Mouse (Mus musculus) hindbrain, embryonic 13.5 days (tissue): ENCODE measurements at regions not wholly inside any gene's neighbourhood (a gene's known extent, or its start where the extent isn't known, plus 50 kb on each side); places are given as distances from the start of the nearest gene placed in this dataset.
"Not testable (repeated sequence)": the region's sequence is repeated elsewhere in the genome, so short reads cannot be mapped to it uniquely, and the experiment has no call there.

Source experiments
- ATAC-seq: fragments of 200-750 bp; cut with Nextera tagmentation; 2 replicates; pipeline ENCODE4 v1.8.0; 2017; ENCODE audit warnings: moderate TSS enrichment; ENCODE audit not compliant: low FRiP score
- H3K27ac ChIP-seq: fragments of 300-500 bp; sonication (generic); 2 replicates; pipeline ENCODE4 v1.5.1; 2015; ENCODE audit warnings: inconsistent platforms, mild to moderate bottlenecking, moderate library complexity
- H3K27me3 ChIP-seq: fragments of 300-500 bp; sonication (generic); 2 replicates; pipeline ENCODE4 v1.6.1; 2015; ENCODE audit warnings: mild to moderate bottlenecking, inconsistent platforms
- H3K36me3 ChIP-seq: fragments of 300-500 bp; sonication (generic); 2 replicates; pipeline ENCODE4 v1.6.1; 2015; ENCODE audit warnings: mild to moderate bottlenecking, inconsistent platforms
- H3K4me1 ChIP-seq: fragments of 300-500 bp; sonication (generic); replicated peaks from 2 replicates; pipeline ENCODE4 v1.6.1; 2015; ENCODE audit warnings: inconsistent platforms
- H3K4me2 ChIP-seq: fragments of 300-500 bp; sonication (generic); 2 replicates; pipeline ENCODE4 v1.6.1; 2015; ENCODE audit warnings: inconsistent platforms, mild to moderate bottlenecking, moderate library complexity
- H3K4me3 ChIP-seq: fragments of 300-500 bp; sonication (generic); 2 replicates; pipeline ENCODE4 v1.5.1; 2015; ENCODE audit warnings: mild to moderate bottlenecking, inconsistent platforms
- H3K9ac ChIP-seq: fragments of 300-500 bp; sonication (generic); 2 replicates; pipeline ENCODE4 v1.6.1; 2015; ENCODE audit warnings: mild to moderate bottlenecking, inconsistent platforms
- H3K9me3 ChIP-seq: fragments of 300-500 bp; sonication (generic); 2 replicates; pipeline ENCODE4 v1.6.1; 2016; ENCODE audit warnings: inconsistent platforms
- WGBS: fragments of 180-500 bp; shearing (Covaris S2); methylation state at CpG from one replicate; pipeline ENCODE4 v1.1.7; 2015; 5-methylcytosine and 5-hydroxymethylcytosine counted together

DNA sequence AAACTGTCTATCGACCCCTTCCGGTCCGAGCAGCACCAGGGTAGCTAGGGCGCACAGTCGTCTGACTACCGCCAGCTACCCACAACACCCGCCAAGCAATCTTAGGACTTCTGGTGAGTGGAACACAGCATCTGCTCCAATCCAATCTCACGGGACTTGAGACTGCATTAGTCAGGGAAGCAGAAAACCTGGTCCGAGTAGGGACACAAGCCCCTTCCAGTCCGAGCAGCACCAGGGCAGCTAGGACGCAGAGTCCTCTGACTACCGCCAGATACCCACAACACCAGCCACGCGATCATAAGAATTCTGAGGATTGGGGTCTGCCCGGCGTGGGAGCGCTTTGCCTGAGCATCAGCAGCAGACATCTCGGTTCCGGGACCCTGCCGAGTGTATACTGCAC is 79.6 kb downstream of the Gm10715 start:
- H3K27me3 ChIP-seq, H3K9ac ChIP-seq, H3K4me3 ChIP-seq, ATAC-seq, H3K4me2 ChIP-seq, H3K4me1 ChIP-seq, H3K36me3 ChIP-seq, H3K27ac ChIP-seq: not testable (repeated sequence)
- WGBS, result 90% methylated on average over 20 of the region's 20 CpGs
- peaks cover 31% of the 10 kb centered on the region for H3K9me3 ChIP-seq

DNA sequence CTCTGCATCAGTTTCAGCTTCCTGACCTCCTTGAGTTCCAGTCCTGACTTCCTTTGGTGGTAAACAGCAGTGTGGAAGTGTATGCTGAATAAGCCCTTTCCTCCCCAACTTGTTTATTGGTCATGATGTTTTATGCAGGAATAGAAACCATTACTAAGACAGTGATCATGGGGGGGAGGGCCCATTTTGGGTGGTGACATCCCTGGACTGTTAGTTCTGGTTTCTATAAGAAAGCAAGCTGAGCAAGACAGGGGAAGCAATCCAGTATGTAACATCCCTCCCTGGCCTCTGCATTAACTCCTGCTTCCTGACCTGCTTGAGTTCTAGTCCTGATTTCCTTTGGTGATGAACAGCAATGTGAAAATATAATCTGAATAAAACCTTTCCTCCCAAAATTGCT is 124.5 kb downstream of the Gm10715 start:
- H3K9me3 ChIP-seq, result peaks cover 50% of the 10 kb centered on the region
- H3K27ac ChIP-seq, result no peak overlapping the region
- no peaks in the 10 kb centered on the region for H3K4me1 ChIP-seq
- H3K36me3 ChIP-seq, result no peaks in the 10 kb centered on the region
- H3K9ac ChIP-seq, result no peak overlapping the region
- H3K4me3 ChIP-seq, result no peak overlapping the region
- ATAC-seq, result no peak
- no peaks in the 10 kb centered on the region for H3K27me3 ChIP-seq
- no peak overlapping the region for H3K4me2 ChIP-seq

DNA sequence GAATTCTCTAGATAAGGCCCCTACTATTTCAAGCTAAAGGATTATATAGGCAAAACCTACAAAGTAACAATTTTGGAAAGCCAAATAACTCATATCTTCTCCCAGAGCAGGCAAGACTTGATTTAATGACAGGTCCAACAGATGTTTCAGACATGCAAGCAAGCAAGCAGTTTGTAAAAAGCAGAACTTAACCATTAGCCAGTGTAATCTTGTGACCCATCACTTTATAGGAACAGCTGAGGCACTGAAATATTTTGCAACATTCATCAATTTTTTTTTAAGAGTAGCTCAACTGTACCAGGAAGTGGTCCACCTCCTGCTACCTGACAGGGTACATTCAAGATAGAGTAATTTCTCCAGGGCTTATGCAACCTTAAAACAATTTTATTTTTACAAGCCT is 147.7 kb downstream of the Gm10715 start:
- Histone ChIP-seq H3K27me3 (no peaks in the 10 kb centered on the region), H3K36me3 (no peaks in the 10 kb centered on the region), H3K27ac (no peak overlapping the region), H3K4me3 (no peak overlapping the region), H3K9ac (no peak overlapping the region), H3K4me1 (no peaks in the 10 kb centered on the region), H3K4me2 (no peak overlapping the region), H3K9me3 (peaks cover 51% of the 10 kb centered on the region)
- ATAC-seq, result no peak

DNA sequence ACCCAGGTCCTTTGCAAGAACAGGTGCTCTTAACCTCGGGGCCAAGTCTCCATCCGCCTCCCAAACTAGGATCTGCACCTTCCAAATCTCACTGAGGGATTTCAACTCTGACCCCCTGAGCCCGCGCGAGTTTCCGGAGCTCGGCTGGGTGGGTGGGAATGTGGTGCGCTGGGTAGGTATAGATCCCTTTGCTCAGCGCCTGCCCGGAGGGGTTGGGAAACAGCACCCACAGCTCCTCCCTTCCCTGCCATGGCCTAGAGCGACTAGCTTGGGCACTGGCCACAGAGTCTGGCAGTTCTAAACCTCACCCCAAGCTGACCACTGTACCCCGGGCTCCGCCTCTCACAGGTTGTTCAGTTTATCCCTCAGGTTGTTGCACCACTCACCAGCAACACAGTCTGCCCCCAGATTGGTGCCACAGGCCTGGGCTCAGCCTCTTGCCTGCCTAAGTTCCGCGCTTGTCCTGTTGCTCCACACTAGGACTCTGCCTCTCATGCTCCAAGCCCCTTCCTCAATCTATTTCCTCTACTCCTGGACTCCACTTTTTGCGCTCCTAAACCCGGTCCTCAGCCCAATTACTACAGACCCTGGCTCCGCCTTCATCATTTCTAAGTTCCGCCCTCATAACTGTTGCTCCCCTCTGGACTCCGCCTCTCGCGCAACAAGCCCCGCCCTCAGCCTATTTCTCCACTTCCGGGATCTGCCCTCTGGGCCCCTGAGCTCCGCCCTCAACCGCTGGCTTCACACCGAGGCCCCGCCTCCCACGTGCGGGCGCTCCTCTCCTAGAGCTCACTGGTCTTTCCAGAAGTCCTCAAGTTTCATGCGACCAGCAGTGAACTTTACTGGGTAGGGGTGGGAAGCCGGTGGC is 135.6 kb upstream of the Alkbh8 start:
- peaks cover 22% of the 10 kb centered on the region for H3K9me3 ChIP-seq
- no peak; the same call in 1 of the 2 replicates for ATAC-seq
- 40% methylated on average over 33 of the region's 33 CpGs for WGBS

DNA sequence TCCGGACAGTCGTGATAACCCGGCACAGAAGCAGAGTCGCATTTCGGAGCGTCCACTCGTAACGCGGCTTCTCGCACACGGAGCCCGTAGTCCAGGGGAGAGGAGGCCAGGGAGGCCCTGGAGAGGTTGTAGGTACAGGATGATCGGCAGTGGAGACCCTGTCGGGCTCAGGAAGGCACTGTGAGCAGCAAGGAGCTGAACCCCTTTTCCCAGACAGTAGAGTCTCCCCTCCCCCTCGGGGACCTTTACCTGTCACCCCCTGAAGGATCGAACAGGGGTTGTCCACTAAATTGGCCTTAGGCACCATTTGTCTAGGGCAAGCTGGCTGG is 135.0 kb upstream of the Alkbh8 start:
- peaks cover 22% of the 10 kb centered on the region for H3K9me3 ChIP-seq
- not testable (repeated sequence) for H3K36me3 ChIP-seq, H3K9ac ChIP-seq, H3K4me3 ChIP-seq, ATAC-seq, H3K27me3 ChIP-seq, H3K4me2 ChIP-seq, H3K27ac ChIP-seq, H3K4me1 ChIP-seq
- 61% methylated on average over 16 of the region's 16 CpGs for WGBS

More for the DNA sequence above, 135.6 kb upstream of the Alkbh8 start:
- H3K27ac ChIP-seq, result no peak overlapping the region
- no peaks in the 10 kb centered on the region for H3K36me3 ChIP-seq
- H3K4me3 ChIP-seq, result no peak overlapping the region
- H3K4me2 ChIP-seq, result no peak overlapping the region
- no peak overlapping the region for H3K9ac ChIP-seq
- H3K4me1 ChIP-seq, result no peaks in the 10 kb centered on the region
- H3K27me3 ChIP-seq, result no peaks in the 10 kb centered on the region

DNA sequence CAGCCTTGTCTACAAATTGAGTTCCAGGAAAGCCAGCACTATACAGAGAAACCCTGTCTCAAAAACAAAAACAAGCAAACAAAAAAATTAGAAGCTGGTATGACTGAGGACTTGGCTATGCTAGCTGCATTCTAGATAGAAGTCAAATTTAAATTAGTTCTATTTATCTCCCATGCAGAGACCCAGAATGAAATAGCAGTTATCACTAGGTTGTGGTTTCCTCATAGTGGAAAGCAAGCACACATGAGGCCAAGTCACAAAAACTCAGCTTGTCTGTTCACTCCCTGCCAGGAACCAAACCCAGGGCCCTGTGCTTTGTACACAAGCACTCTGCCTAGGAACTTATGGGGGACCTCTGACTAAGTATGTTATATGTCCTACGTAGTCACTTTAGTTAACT is 126.8 kb upstream of the Alkbh8 start:
- not testable (repeated sequence) for H3K4me1 ChIP-seq, H3K36me3 ChIP-seq, H3K27me3 ChIP-seq, H3K27ac ChIP-seq, H3K4me3 ChIP-seq, ATAC-seq, H3K9me3 ChIP-seq, H3K9ac ChIP-seq, H3K4me2 ChIP-seq
- WGBS, result 90% methylated on average over 1 of the region's 1 CpGs

DNA sequence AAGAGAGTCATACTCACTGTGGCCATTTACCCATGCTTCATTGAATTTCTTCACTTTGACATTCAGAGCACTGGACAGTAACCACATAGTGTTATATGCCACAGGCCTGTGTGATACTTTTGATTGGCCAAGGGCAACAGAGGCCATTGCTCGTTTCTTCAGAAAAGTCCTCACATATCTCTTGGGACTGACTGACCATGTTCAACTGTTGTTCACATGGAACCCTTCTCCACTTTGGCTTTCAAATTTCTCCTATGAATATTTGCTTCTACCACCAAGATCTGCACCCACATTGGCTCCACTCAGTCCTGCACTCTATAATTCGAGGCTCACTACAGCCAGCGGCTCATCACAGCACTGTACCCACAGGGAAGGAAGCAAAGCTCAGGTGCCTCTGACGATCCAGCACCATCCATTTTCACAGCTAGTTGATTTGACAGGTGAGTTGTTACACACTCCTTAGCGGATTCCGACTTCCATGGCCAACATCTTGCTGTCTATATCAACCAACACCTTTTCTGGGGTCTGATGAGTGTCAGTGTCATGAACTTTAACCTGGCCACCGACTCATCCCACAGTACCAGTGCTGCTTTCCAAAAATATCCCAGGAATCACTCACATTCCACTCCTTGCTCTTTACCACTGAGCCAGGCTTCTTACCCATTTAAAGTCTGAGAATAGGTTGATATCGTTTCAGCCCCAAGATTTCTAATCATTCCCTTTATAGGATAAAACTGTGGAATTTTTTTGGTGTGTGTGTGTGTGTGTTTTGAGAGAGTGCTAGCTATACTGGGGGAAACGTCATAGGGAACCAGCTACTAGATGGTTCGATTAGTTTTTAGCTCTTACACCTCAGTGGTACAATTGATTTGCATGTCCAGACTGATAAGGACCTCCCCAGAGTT is 76.3 kb upstream of the Alkbh8 start:
- Histone ChIP-seq H3K27me3 (no peaks in the 10 kb centered on the region), H3K9me3 (peaks cover 45% of the 10 kb centered on the region), H3K4me3 (no peak overlapping the region), H3K36me3 (no peaks in the 10 kb centered on the region), H3K27ac (no peak overlapping the region), H3K4me2 (no peak overlapping the region), H3K9ac (no peak overlapping the region), H3K4me1 (no peaks in the 10 kb centered on the region)
- ATAC-seq, result peak; percentile 99
- WGBS, result 62% methylated on average over 10 of the region's 10 CpGs

DNA sequence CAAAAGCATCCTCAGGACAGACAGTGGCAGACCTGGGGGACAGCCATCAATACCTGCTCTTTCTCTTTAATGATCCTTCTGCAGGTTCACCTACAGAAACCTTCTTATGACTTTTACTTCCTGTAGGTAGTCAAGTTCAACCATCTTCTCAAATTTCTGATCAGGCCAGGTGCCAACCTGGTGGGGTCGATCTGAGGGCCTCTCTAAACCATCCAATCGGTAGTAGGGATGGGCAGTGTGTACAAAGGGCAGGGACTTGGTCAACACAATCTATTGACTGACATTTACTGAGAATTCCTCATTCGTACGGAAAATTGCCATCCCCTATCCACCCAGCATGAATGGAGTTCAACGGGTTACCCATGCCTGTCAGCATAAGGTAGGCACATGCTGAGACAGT is 74.8 kb upstream of the Alkbh8 start:
- peaks cover 38% of the 10 kb centered on the region for H3K9me3 ChIP-seq
- no peak overlapping the region for H3K4me3 ChIP-seq
- no peaks in the 10 kb centered on the region for H3K27me3 ChIP-seq
- H3K4me1 ChIP-seq, result no peaks in the 10 kb centered on the region
- H3K9ac ChIP-seq, result no peak overlapping the region
- H3K4me2 ChIP-seq, result no peak overlapping the region
- ATAC-seq, result no peak
- 81% methylated on average over 5 of the region's 5 CpGs for WGBS
- no peak overlapping the region for H3K27ac ChIP-seq
- H3K36me3 ChIP-seq, result no peaks in the 10 kb centered on the region

DNA sequence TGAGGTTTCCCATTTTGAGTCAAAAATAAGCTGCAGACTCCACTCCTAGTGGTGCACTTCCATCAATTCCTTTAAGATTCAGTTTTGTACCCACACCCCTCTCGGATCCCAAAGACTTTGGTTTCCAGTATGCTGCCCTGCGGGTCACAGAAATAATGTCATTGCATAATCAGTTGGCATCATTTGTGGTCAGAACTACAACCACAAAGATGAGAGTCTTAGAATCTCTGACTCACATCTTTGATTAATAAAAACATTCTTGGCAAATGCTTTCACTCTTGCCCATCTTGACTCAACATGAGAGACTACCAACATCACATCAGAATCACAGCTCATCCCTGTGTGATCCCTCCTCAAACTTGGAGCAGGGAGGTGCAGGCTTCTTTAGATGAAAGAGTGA is 74.1 kb upstream of the Alkbh8 start:
- H3K9me3 ChIP-seq, result peaks cover 38% of the 10 kb centered on the region
- H3K9ac ChIP-seq, result no peak overlapping the region
- no peaks in the 10 kb centered on the region for H3K36me3 ChIP-seq
- no peak for ATAC-seq
- H3K27me3 ChIP-seq, result no peaks in the 10 kb centered on the region
- H3K4me2 ChIP-seq, result no peak overlapping the region
- no peak overlapping the region for H3K4me3 ChIP-seq
- no peaks in the 10 kb centered on the region for H3K4me1 ChIP-seq
- H3K27ac ChIP-seq, result no peak overlapping the region
- WGBS, result 88% methylated on average over 2 of the region's 2 CpGs

DNA sequence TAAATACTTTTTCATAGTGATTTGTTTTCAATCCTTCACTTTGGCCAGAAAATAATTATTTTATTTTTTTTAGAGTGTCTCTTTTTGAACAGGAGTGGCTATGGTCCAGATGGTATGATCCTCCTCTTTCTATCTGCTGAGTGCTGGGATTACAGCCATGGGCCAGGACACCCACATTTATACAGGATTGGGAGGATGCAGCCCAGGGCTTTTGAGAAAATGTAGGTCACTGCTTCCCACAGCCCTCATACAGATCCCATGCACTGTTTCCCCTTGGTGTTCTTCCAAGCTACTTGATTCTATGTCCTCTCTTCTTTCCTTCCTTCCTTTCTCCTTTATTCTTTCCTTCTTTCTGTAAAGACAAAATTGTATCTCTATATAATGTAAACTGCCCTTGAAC is 70.5 kb upstream of the Alkbh8 start:
- H3K9ac ChIP-seq, result no peak overlapping the region
- no peaks in the 10 kb centered on the region for H3K27me3 ChIP-seq
- H3K9me3 ChIP-seq, result peaks cover 33% of the 10 kb centered on the region
- H3K36me3 ChIP-seq, result no peaks in the 10 kb centered on the region
- no peak overlapping the region for H3K27ac ChIP-seq
- no peaks in the 10 kb centered on the region for H3K4me1 ChIP-seq
- H3K4me3 ChIP-seq, result no peak overlapping the region
- H3K4me2 ChIP-seq, result no peak overlapping the region
- no peak for ATAC-seq

DNA sequence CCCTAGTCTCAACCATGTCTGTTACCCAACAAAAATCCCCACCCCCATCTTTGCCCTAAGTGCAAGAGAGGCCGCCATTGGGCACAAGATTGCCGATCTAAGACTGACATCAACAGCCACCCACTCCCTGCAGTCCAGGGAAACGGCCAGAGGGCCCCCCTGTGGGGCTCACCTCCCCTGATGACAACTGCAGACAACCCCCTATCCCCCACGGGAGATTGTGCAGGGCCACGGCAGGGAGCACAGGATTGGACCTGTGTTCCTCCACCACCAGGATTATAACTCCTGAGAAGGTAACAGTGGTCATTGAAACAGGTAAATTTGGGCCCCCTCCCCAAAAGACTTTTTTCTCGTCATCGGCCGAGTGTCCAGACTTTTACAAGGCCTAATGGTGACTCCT is 54.4 kb upstream of the Alkbh8 start:
- WGBS, result 89% methylated on average over 8 of the region's 8 CpGs
- H3K27me3 ChIP-seq, ATAC-seq: not testable (repeated sequence)

DNA sequence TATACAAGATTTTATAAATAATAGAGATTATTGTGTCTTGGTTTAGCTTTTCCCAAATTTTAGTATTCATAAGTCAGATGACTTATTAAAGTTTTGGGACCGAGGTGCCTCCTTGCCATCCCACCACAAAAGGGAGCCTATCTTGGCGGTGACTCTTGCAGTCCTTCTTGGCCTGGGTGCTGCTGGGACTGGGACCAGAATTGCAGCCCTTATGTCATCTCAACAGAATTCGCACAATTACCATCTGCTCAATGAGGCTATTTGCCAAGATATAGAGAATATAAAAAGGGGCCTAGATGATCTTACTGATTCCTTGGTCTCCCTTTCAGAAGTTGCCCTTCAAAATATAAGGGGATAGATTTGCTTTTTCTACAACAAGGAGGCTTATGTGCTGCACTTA is 53.0 kb upstream of the Alkbh8 start:
- not testable (repeated sequence) for H3K36me3 ChIP-seq, H3K4me2 ChIP-seq, H3K4me3 ChIP-seq, H3K9me3 ChIP-seq, H3K27me3 ChIP-seq, H3K4me1 ChIP-seq, ATAC-seq, H3K27ac ChIP-seq, H3K9ac ChIP-seq
- WGBS, result 91% methylated on average over 3 of the region's 3 CpGs

More for the DNA sequence above, 54.4 kb upstream of the Alkbh8 start:
- not testable (repeated sequence) for H3K27ac ChIP-seq, H3K4me3 ChIP-seq, H3K9ac ChIP-seq, H3K4me2 ChIP-seq, H3K36me3 ChIP-seq, H3K4me1 ChIP-seq
- peaks cover 13% of the 10 kb centered on the region for H3K9me3 ChIP-seq

DNA sequence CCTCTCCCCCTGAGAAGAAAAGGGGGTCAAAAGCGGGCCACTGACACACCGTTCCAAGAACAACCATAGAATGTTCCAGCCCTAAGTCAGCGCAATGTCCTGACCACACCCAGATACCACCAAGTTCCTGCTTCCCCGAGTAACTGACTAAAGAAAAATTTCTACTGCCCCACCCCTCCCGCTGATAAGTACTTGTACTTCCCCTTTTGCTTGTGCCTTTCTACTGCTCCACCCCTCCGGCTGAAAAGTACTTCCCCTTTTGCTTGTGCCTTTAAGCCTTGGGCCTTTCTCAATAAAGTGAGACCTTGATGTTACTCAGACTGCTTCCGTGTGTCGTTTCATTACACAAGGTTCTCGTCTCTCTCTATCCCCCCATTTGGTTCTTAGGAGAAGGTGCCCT is 51.6 kb upstream of the Alkbh8 start:
- H3K4me1 ChIP-seq, H3K9ac ChIP-seq, H3K4me3 ChIP-seq, H3K36me3 ChIP-seq, ATAC-seq, H3K4me2 ChIP-seq, H3K9me3 ChIP-seq, H3K27ac ChIP-seq, H3K27me3 ChIP-seq: not testable (repeated sequence)
- WGBS, result 93% methylated on average over 9 of the region's 9 CpGs
